Mouse (Mus musculus): ENCODE measurements around the gene S100a14.

The S100a14 gene

GRCm38 (mm10) chr3:90517711-90518110 lies 8.9 kb upstream of the S100a14 start:
- no peak for DNase-seq (ENCODE audit: low spot score in 2 of 2)

DNA sequence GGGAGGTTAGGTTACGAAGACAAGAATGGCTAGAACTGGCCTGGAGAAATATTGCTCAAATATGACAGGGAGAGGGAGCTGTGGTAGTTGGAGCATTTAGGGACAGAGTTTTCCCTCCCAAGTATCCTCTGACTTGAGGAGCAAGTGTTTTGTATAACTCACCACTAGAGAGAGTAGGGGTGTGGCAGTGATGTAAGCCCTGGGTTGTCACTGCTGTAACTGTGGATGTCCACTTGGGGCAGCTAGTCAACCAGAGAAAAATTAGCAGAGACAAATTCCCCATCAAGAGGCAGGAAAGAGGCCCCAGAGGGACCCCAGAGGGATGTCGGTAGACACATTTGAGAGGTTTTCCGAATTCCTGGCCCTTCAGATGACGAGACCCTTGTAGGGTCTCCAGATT lies 1.2 kb upstream of the S100a14 start:
- DNase-seq (ENCODE audit: low spot score in 2 of 2), result peak in 1 of 2 experiments; percentile 65

DNA sequence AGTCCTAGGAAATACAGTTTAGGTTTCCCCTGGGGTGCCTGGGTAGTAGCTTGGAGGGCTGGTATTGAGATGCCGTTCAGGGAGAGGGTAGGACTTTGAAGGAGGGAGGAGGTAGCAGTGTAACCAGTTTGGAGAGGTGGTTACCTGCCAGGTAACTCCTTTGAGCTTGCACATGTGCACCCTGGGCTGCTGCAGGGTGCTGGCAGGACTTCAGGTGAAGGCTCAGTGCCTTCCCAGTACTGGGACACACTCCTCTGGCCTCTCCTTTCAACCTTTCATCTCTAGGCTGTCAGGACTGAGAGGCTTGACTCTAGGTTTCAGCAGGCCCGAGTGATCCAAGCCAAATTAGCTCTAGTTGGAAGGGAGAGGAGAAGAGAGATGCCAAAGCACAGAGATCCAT lies 580 bp upstream of the S100a14 start:
- DNase-seq (ENCODE audit: low spot score in 2 of 2), result no peak

- no peak for DNase-seq (ENCODE audit: low spot score in 2 of 2)
These were observed 726 bp downstream of the S100a14 start for GRCm38 (mm10) chr3:90527291-90527873.

- no peak for DNase-seq (ENCODE audit: low spot score in 2 of 2)
These were observed 5.1 kb downstream of the S100a14 start for GRCm38 (mm10) chr3:90531713-90532112.

GRCm38 (mm10) chr3:90535446-90535845 lies 8.8 kb downstream of the S100a14 start:
- no peak for DNase-seq (ENCODE audit: low spot score in 2 of 2)

DNA sequence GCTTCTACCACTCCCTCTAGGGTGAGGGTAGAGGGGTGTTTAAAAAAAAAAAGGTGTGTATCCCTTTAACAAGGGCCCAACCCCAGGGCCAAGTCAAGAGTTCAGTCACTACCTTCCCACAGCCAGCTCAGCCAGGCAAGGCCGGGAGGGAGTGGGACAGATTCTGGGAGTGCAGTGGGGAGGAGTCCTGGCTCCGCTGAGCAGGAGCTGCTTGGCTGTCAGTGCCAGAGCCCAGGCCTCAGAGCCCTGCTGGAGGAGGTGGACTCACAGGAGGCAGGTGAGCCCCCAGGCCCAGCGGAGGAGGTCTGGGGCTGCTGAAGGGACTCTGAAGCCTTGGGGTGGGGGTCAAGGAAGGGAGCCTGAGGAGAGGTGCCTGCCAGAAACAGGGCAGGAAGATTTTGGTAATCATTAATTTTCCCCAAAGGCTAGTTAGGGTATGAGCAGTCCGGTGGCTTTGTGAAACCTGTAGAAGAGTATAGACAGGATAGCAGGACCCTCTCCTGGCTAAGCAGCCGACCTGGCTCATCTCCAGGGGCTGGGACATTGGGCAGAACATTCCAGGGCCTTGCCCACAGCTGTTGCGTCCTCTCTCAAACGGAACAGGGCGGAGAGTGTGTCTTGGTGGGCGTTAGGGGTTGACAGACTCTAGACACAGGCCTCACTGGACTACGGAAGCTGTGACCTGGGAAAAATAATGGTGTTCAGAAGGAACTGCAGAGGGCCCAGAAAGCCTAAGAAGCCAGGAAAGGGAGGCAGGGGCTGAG lies 10.7 kb downstream of the S100a14 start, which contains the start of gene S100a16:
Gene S100a16 (plus strand): TSS at position 114 of the 764 bp plus-strand sequence.
- no peak for DNase-seq (ENCODE audit: low spot score in 2 of 2)

DNA sequence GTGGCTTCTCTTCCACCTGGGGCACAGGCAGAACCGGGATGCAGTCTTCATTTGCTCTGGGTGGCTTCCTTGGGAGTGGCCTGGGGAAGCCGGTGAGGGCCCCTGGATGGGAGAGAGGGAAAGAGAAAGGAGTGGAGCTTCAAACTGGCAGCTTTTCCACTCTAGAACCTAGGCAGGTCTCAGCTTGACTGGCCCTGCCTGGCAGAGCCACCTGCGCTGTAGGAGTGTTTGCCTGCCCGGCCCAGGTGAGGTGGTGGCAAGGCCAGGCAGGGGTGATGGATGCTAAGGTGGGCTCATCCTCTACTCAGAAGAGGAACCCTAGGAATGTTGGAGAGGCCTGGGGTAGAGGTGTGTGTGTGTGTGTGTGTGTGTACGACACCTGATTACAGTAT lies 11.2 kb downstream of the S100a14 start:
- no peak for DNase-seq (ENCODE audit: low spot score in 2 of 2)

DNA sequence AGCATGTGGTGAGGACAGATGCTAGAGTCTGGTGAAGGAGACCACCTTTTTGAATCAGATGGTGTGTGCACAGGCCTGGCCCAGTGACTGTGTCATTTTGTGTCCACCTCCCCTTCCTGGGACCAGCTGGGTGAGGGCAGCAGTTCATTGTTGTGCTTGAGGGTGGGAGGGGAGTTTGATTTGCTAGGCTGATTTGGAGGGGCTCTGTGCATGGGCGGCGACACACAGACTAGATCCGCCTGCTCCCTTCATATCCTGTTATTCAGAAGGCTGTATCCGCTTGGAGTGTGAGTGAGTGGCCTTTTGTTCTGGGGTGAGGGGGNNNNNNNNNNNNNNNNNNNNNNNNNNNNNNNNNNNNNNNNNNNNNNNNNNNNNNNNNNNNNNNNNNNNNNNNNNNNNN lies 14.2 kb downstream of the S100a14 start:
- peak; percentile 22 to 47 for DNase-seq (ENCODE audit: low spot score in 2 of 2)

- DNase-seq (ENCODE audit: low spot score in 2 of 2), result no peak
These were observed 23.2 kb downstream of the S100a14 start for GRCm38 (mm10) chr3:90549676-90550420.

DNA sequence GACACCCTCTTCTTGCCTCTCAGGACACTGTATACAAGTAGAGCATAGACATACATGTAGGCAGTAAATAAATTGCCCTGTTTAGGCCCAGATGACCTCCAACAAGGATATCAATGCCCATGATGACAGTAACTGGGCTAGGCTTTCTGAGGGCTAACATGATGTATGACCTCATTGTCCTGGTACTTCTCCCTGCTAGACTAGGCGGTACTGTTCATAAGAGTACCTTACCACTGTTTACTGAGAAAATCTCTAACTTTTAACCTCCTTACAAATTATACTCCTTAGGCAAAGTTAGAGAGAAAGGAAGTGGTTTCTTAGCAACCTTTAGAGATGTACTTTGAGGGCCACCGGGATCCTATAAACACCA lies 23.8 kb downstream of the S100a14 start:
- DNase-seq (ENCODE audit: low spot score in 2 of 2), result no peak

DNA sequence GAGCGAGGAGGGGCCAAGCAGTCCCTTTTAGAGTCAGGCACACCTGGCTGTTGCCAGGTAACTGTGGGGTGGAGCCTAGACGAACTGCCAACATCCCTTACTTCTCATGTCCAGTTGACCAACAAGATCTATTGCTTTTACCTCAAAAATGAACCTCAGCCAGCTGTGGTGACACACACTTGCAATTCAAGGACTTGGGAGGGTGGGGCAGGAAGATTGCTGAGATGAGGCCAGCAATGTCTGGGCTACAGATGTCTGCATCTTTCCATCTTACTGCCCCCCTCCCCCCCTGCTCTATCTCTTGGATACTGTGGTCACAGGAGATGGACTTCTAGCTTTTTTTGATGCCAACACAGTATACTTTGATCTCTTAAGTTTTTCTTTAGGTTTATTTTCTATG lies 25.6 kb downstream of the S100a14 start:
- DNase-seq (ENCODE audit: low spot score in 2 of 2), result no peak

- DNase-seq (ENCODE audit: low spot score in 2 of 2), result peak; percentile 48 to 56
These were observed 29.3 kb downstream of the S100a14 start for GRCm38 (mm10) chr3:90555954-90556353.

GRCm38 (mm10) chr3:90560008-90560628 lies 33.5 kb downstream of the S100a14 start, which contains the start of gene S100a3:
Gene S100a3 (plus strand): TSS chr3:90560578.
- no peak for DNase-seq (ENCODE audit: low spot score in 2 of 2)

DNA sequence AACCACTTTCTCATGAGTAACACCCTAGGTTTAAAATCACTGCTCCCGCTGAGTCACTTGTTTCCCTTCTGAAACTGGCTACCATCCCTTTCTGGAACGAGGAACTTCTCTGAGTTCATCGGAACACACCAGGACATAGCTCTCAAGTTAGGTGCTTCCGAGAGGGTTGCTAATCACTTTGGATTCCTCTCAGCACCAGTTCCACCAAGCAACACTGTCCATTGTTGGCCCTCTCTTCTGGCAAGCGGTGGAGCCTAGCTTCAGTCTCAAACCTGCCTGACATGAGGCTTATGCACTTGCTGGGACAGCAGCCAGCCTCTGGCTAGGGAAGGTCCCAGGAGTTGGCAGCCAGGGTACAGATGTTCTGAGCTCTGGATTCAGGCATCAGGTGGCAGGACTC lies 48.0 kb downstream of the S100a14 start:
- no peak for DNase-seq (ENCODE audit: low spot score in 2 of 2)

- DNase-seq (ENCODE audit: low spot score in 2 of 2), result no peak
These were observed 48.7 kb downstream of the S100a14 start for GRCm38 (mm10) chr3:90575320-90575719.

- no peak for DNase-seq (ENCODE audit: low spot score in 2 of 2)
These were observed 49.8 kb downstream of the S100a14 start for GRCm38 (mm10) chr3:90576351-90577001.
